Mouse (Mus musculus) hindbrain, embryonic 13.5 days (tissue): ENCODE data around the gene Rabl2. TPM values are rescaled to one million over a fixed set of nuclear protein-coding genes. Genes with fewer than 3 reads are reported as not detected.
A peak's percentile ranks its signal among the peaks of the same experiment; 100 is the strongest.

ENCODE experiments used
- ATAC-seq: fragments of 200-750 bp; cut with Nextera tagmentation; 2 replicates; pipeline ENCODE4 v1.8.0; 2017; ENCODE audit warnings: moderate TSS enrichment; ENCODE audit not compliant: low FRiP score
- H3K27ac ChIP-seq: fragments of 300-500 bp; sonication (generic); 2 replicates; pipeline ENCODE4 v1.5.1; 2015; ENCODE audit warnings: inconsistent platforms, mild to moderate bottlenecking, moderate library complexity
- H3K27me3 ChIP-seq: fragments of 300-500 bp; sonication (generic); 2 replicates; pipeline ENCODE4 v1.6.1; 2015; ENCODE audit warnings: mild to moderate bottlenecking, inconsistent platforms
- H3K36me3 ChIP-seq: fragments of 300-500 bp; sonication (generic); 2 replicates; pipeline ENCODE4 v1.6.1; 2015; ENCODE audit warnings: mild to moderate bottlenecking, inconsistent platforms
- H3K4me1 ChIP-seq: fragments of 300-500 bp; sonication (generic); replicated peaks from 2 replicates; pipeline ENCODE4 v1.6.1; 2015; ENCODE audit warnings: inconsistent platforms
- H3K4me2 ChIP-seq: fragments of 300-500 bp; sonication (generic); 2 replicates; pipeline ENCODE4 v1.6.1; 2015; ENCODE audit warnings: inconsistent platforms, mild to moderate bottlenecking, moderate library complexity
- H3K4me3 ChIP-seq: fragments of 300-500 bp; sonication (generic); 2 replicates; pipeline ENCODE4 v1.5.1; 2015; ENCODE audit warnings: mild to moderate bottlenecking, inconsistent platforms
- H3K9ac ChIP-seq: fragments of 300-500 bp; sonication (generic); 2 replicates; pipeline ENCODE4 v1.6.1; 2015; ENCODE audit warnings: mild to moderate bottlenecking, inconsistent platforms
- H3K9me3 ChIP-seq: fragments of 300-500 bp; sonication (generic); 2 replicates; pipeline ENCODE4 v1.6.1; 2016; ENCODE audit warnings: inconsistent platforms
- WGBS: fragments of 180-500 bp; shearing (Covaris S2); methylation state at CpG from one replicate; pipeline ENCODE4 v1.1.7; 2015; 5-methylcytosine and 5-hydroxymethylcytosine counted together
- polyA plus RNA-seq: library from polyadenylated mRNA; unstranded; fragments of >200 nt; fragmentation: Nextera tagmentation; extraction: Ambion mirVana; gene quantifications from 2 replicates; pipeline ENCODE4 v1.2.1, GENCODE M21; 2015

The Rabl2 gene
- polyA plus RNA-seq, 1 experiment from 2014 or later = 73.7 TPM

- Histone ChIP-seq H3K36me3 (peaks cover 71% of the 10 kb centered on the region), H3K4me1 (peaks cover 24% of the 10 kb centered on the region), H3K27me3 (peaks cover 28% of the 10 kb centered on the region), H3K4me2 (peak overlapping the region; percentile 49), H3K27ac (peak overlapping the region; percentile 52), H3K4me3 (peak overlapping the region; percentile 25), H3K9ac (peak overlapping the region; percentile 58), H3K9me3 (no peaks in the 10 kb centered on the region)
- WGBS = 11% methylated on average over 58 of the region's 58 CpGs
- ATAC-seq = peak; percentile 40
Observed at GRCm38 (mm10) chr15:89547824-89548601, 43.7 kb downstream of the Rabl2 start.

GRCm38 (mm10) chr15:89547321-89547720, 44.4 kb downstream of the Rabl2 start:
- Histone ChIP-seq H3K36me3 (peaks cover 68% of the 10 kb centered on the region), H3K4me2 (peak overlapping the region; percentile 49; the same call in 1 of the 2 replicates), H3K27me3 (peaks cover 28% of the 10 kb centered on the region), H3K4me1 (peaks cover 24% of the 10 kb centered on the region), H3K4me3 (peak overlapping the region; percentile 25; the same call in 1 of the 2 replicates), H3K9ac (no peak overlapping the region), H3K27ac (no peak overlapping the region), H3K9me3 (no peaks in the 10 kb centered on the region)
- no peak for ATAC-seq
- 58% methylated on average over 8 of the region's 8 CpGs for WGBS

GRCm38 (mm10) chr15:89544171-89544570, 47.6 kb downstream of the Rabl2 start:
- peaks cover 49% of the 10 kb centered on the region for H3K36me3 ChIP-seq
- no peak overlapping the region for H3K27ac ChIP-seq
- peaks cover 20% of the 10 kb centered on the region for H3K4me1 ChIP-seq
- H3K9ac ChIP-seq = 0 out of 2 replicates have a peak overlapping the region, but pooled peaks have one; percentile 5
- no peaks in the 10 kb centered on the region for H3K9me3 ChIP-seq
- H3K27me3 ChIP-seq = peaks cover 25% of the 10 kb centered on the region
- ATAC-seq = no peak
- no peak overlapping the region for H3K4me2 ChIP-seq
- 86% methylated on average over 7 of the region's 7 CpGs for WGBS
- H3K4me3 ChIP-seq = no peak overlapping the region

- no peaks in the 10 kb centered on the region for H3K9me3 ChIP-seq
- peak overlapping the region; percentile 82 for H3K9ac ChIP-seq
- H3K27ac ChIP-seq = 0 out of 2 replicates have a peak overlapping the region, but pooled peaks have one; percentile 91
- peaks cover 6% of the 10 kb centered on the region; the same call in 1 of the 2 replicates for H3K36me3 ChIP-seq
- WGBS = 90% methylated on average over 10 of the region's 10 CpGs
- H3K4me3 ChIP-seq = peak overlapping the region; percentile 52
- ATAC-seq = no peak
- H3K27me3 ChIP-seq = no peaks in the 10 kb centered on the region
- peaks cover 37% of the 10 kb centered on the region for H3K4me1 ChIP-seq
- H3K4me2 ChIP-seq = peak overlapping the region; percentile 84
Observed at GRCm38 (mm10) chr15:89533843-89534207, 57.9 kb downstream of the Rabl2 start.

- peak overlapping the region; percentile 52 for H3K4me3 ChIP-seq
- H3K4me2 ChIP-seq = peak overlapping the region; percentile 84
- peak overlapping the region; percentile 82 for H3K9ac ChIP-seq
- no peaks in the 10 kb centered on the region for H3K27me3 ChIP-seq
- 67% methylated on average over 23 of the region's 23 CpGs for WGBS
- peak; percentile 47 for ATAC-seq
- H3K27ac ChIP-seq = peak overlapping the region; percentile 91
- no peaks in the 10 kb centered on the region for H3K9me3 ChIP-seq
- H3K36me3 ChIP-seq = peaks cover 6% of the 10 kb centered on the region; the same call in 1 of the 2 replicates
- peaks cover 37% of the 10 kb centered on the region for H3K4me1 ChIP-seq
Observed at GRCm38 (mm10) chr15:89532924-89533842, 58.5 kb downstream of the Rabl2 start.

Other genes starting within 250 kb of the Rabl2 start
- gene Lmf2, start 236.3 kb downstream of the Rabl2 start, polyA plus RNA-seq = 32.2 and 32.6 TPM in 2 replicates
- gene Ncaph2, start 236.2 kb downstream of the Rabl2 start, polyA plus RNA-seq = 104 TPM in 2 replicates
- 10.9 and 11.3 TPM in 2 replicates for gene Sco2, start 218.1 kb downstream of the Rabl2 start, polyA plus RNA-seq
- gene Tymp, start 214.9 kb downstream of the Rabl2 start, polyA plus RNA-seq = 2.2 and 2.4 TPM in 2 replicates
- gene Odf3b, start 212.6 kb downstream of the Rabl2 start, polyA plus RNA-seq = 2.4 and 3.4 TPM in 2 replicates
- gene Klhdc7b, start 207.0 kb downstream of the Rabl2 start, polyA plus RNA-seq = 0.05 TPM in 1 of 2 replicates, not detected in the other
- gene Syce3, start 181.4 kb downstream of the Rabl2 start, polyA plus RNA-seq = not detected in 2 replicates
- 0.99 and 1.3 TPM in 2 replicates for gene Cpt1b, start 166.1 kb downstream of the Rabl2 start, polyA plus RNA-seq
- gene C730034F03Rik, start 162.3 kb downstream of the Rabl2 start, polyA plus RNA-seq = 5.4 and 8.2 TPM in 2 replicates
- gene Gm44502, start 162.2 kb downstream of the Rabl2 start, polyA plus RNA-seq = not detected in 2 replicates
- 92.7 and 98.4 TPM in 2 replicates for gene Chkb, start 162.0 kb downstream of the Rabl2 start, polyA plus RNA-seq
- gene Mapk8ip2, start 138.0 kb downstream of the Rabl2 start, polyA plus RNA-seq = 74.0 and 80.1 TPM in 2 replicates
- gene Arsa, start 114.5 kb downstream of the Rabl2 start, polyA plus RNA-seq = 19.7 and 21.2 TPM in 2 replicates
- gene Shank3, start 92.3 kb downstream of the Rabl2 start, polyA plus RNA-seq = 11.0 and 12.1 TPM in 2 replicates
- 1.5 and 2.0 TPM in 2 replicates for gene Acr, start 23.6 kb downstream of the Rabl2 start, polyA plus RNA-seq
- gene Syt10, start 249.9 kb upstream of the Rabl2 start, polyA plus RNA-seq = 1.6 and 2.4 TPM in 2 replicates